8 mouse cellular contexts compared by ENCODE assay signal in the genomic region with DNA sequence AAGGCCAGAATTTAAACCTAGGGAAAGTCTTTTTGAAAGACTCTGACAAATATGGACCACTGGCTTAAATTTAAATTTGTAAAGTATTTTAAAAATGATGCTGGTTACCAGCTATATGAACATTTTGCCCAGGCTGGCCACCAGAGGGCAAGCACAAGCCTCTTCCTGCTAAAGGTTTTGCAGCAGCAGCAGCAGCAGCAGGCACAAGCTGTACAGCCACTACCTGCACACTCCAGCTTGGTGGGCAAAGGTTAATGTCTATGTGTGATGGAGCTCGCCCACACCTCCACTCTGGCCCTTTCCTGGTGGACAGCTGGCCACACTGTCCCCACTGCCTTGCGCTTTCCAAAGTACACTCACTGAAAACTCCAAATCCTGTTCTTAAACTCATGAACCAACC. TPM values are rescaled to one million over a fixed set of nuclear protein-coding genes. Genes with fewer than 3 reads are reported as not detected.
DNase-seq lines count a peak whose midpoint lies in the region; ATAC-seq and TF ChIP-seq lines count a peak whose summit lies in the region.

No protein-coding gene starts in this region.

- H3K4me3 ChIP-seq in forebrain, embryonic 11.5 days (ENCODE audit: low read depth, low read length): no peak overlapping the region
- no peak overlapping the region for H3K4me3 ChIP-seq in forebrain, embryonic 10.5 days
- no peak overlapping the region for H3K4me3 ChIP-seq in CH12.LX (replicated peaks in 1 of 3; ENCODE audit: low read depth in 2 of 3, low read length in 2 of 3, poor library complexity in 1 of 3)
- H3K4me3 ChIP-seq in forebrain, embryonic 12.5 days (replicated peaks): no peak overlapping the region
- H3K4me3 ChIP-seq in midbrain, embryonic 13.5 days (replicated peaks): no peak overlapping the region

- TF ChIP-seq POLR2A in CH12.LX (IDR thresholded peaks at IDR 0.05; ENCODE audit: low read depth, low read length): no peak

- H3K4me2 ChIP-seq in forebrain, embryonic 11.5 days (ENCODE audit: low read depth, low read length, severe bottlenecking): no peak overlapping the region
- no peak overlapping the region for H3K4me2 ChIP-seq in CH12.LX (ENCODE audit: insufficient read depth, low read depth, poor library complexity, severe bottlenecking)
- H3K4me2 ChIP-seq in forebrain, embryonic 12.5 days: no peak overlapping the region
- no peak overlapping the region for H3K4me2 ChIP-seq in midbrain, embryonic 13.5 days (replicated peaks)

- WGBS in forebrain, embryonic 11.5 days: 82% methylated on average over 2 of the region's 2 CpGs
- 90% methylated on average over 2 of the region's 2 CpGs for WGBS in forebrain, embryonic 10.5 days
- 82% methylated on average over 2 of the region's 2 CpGs for WGBS in forebrain, embryonic 12.5 days
- WGBS in midbrain, embryonic 13.5 days: 84% methylated on average over 2 of the region's 2 CpGs

- H3K27ac ChIP-seq in forebrain, embryonic 11.5 days (ENCODE audit: low read depth, low read length): no peak overlapping the region
- no peak overlapping the region for H3K27ac ChIP-seq in forebrain, embryonic 10.5 days
- H3K27ac ChIP-seq in CH12.LX (ENCODE audit: insufficient read depth, low read depth): no peak overlapping the region
- no peak overlapping the region for H3K27ac ChIP-seq in forebrain, embryonic 12.5 days
- H3K27ac ChIP-seq in midbrain, embryonic 13.5 days: no peak overlapping the region

- dilution Hi-C loops in CH12.LX (cut with MboI; ENCODE audit: extremely low pct_ligation_motif_present, extremely low pct_unique_long_range_greater_than_20kb, low sequenced_read_pairs): no loop called here

- in situ Hi-C loops in CH12.LX (cut with MboI; ENCODE audit: low pct_ligation_motif_present, low pct_unique_long_range_greater_than_20kb, low sequenced_read_pairs): no loop called here

- H3K79me2 ChIP-seq in CH12.LX (replicated peaks; ENCODE audit: control insufficient read depth, extremely low read depth, insufficient read depth, poor library complexity, severe bottlenecking): no peaks in the 10 kb centered on the region

- H3K36me3 ChIP-seq in forebrain, embryonic 11.5 days (ENCODE audit: control insufficient read depth, insufficient read depth, low read length): no peaks in the 10 kb centered on the region; the same call in 1 of the 2 replicates
- peaks cover 98% of the 10 kb centered on the region for H3K36me3 ChIP-seq in forebrain, embryonic 10.5 days (replicated peaks)
- H3K36me3 ChIP-seq in CH12.LX (replicated peaks in 1 of 2; ENCODE audit: control insufficient read depth in 1 of 2, insufficient read depth in 1 of 2, low read length in 1 of 2): peaks cover 76 to 98% of the 10 kb centered on the region in 2 experiments
- peaks cover 86% of the 10 kb centered on the region for H3K36me3 ChIP-seq in forebrain, embryonic 12.5 days (replicated peaks)
- H3K36me3 ChIP-seq in midbrain, embryonic 13.5 days: peaks cover 70% of the 10 kb centered on the region

- TF ChIP-seq CTCF in CH12.LX (conservative IDR thresholded peaks at IDR 0.05 in 1 of 2, IDR thresholded peaks at IDR 0.05 in 1 of 2; ENCODE audit: low read depth in 2 of 2, low read length in 2 of 2): peak in 1 of 2 experiments; percentile 71; a peak in 3 of 4 replicates

- H3K9ac ChIP-seq in forebrain, embryonic 11.5 days (ENCODE audit: low read length): no peak overlapping the region
- H3K9ac ChIP-seq in CH12.LX (ENCODE audit: insufficient read depth, low read depth): no peak overlapping the region
- no peak overlapping the region for H3K9ac ChIP-seq in forebrain, embryonic 12.5 days
- no peak overlapping the region for H3K9ac ChIP-seq in midbrain, embryonic 13.5 days (replicated peaks)

- peak; percentile 64 for DNase-seq in forebrain, embryonic 11.5 days (ENCODE audit: low spot score)
- no peak for DNase-seq in forebrain, embryonic 10.5 days (ENCODE audit: extremely low spot score, low spot score)
- DNase-seq in CH12.LX (ENCODE audit: extremely low read depth): peak; percentile 50
- peak; percentile 52 to 77 for DNase-seq in kidney, postnatal 25 days
- no peak for DNase-seq in spleen, postnatal 14 days (ENCODE audit: low spot score in 2 of 2)
- no peak for DNase-seq in frontal cortex, postnatal 36 days (ENCODE audit: low spot score in 2 of 2)

- no peaks in the 10 kb centered on the region for H3K9me3 ChIP-seq in forebrain, embryonic 11.5 days (ENCODE audit: control insufficient read depth, low read length)
- H3K9me3 ChIP-seq in forebrain, embryonic 10.5 days: no peaks in the 10 kb centered on the region
- H3K9me3 ChIP-seq in CH12.LX (replicated peaks; ENCODE audit: low read length): peaks cover 9% of the 10 kb centered on the region
- H3K9me3 ChIP-seq in forebrain, embryonic 12.5 days: no peaks in the 10 kb centered on the region
- no peaks in the 10 kb centered on the region for H3K9me3 ChIP-seq in midbrain, embryonic 13.5 days

- H3K27me3 ChIP-seq in forebrain, embryonic 11.5 days (ENCODE audit: control insufficient read depth, insufficient read depth, low read length): no peaks in the 10 kb centered on the region
- no peaks in the 10 kb centered on the region for H3K27me3 ChIP-seq in forebrain, embryonic 10.5 days (ENCODE audit: poor library complexity, severe bottlenecking)
- no peaks in the 10 kb centered on the region for H3K27me3 ChIP-seq in CH12.LX (replicated peaks)
- no peaks in the 10 kb centered on the region for H3K27me3 ChIP-seq in forebrain, embryonic 12.5 days
- H3K27me3 ChIP-seq in midbrain, embryonic 13.5 days: no peaks in the 10 kb centered on the region

- peak; percentile 51 for TF ChIP-seq RAD21 in CH12.LX (IDR thresholded peaks at IDR 0.05; ENCODE audit: low read depth, low read length)

- peak; percentile 61; the same call in 1 of the 2 replicates for ATAC-seq in forebrain, embryonic 11.5 days (replicated peaks; ENCODE audit: low FRiP score)
- peak; percentile 51; the same call in 1 of the 2 replicates for ATAC-seq in forebrain, embryonic 12.5 days (ENCODE audit: low FRiP score)
- ATAC-seq in midbrain, embryonic 13.5 days: peak; percentile 78; the same call in 1 of the 2 replicates

- no peak for TF ChIP-seq EP300 in CH12.LX (IDR thresholded peaks at IDR 0.05; ENCODE audit: low read length)

- H3K4me1 ChIP-seq in forebrain, embryonic 11.5 days (replicated peaks; ENCODE audit: control insufficient read depth, insufficient read depth, low read length): no peaks in the 10 kb centered on the region
- no peaks in the 10 kb centered on the region for H3K4me1 ChIP-seq in forebrain, embryonic 10.5 days
- H3K4me1 ChIP-seq in CH12.LX (ENCODE audit: control insufficient read depth in 1 of 2, insufficient read depth in 2 of 2): peaks cover 0 to 3% of the 10 kb centered on the region in 2 experiments; a peak in 1 of 4 replicates
- H3K4me1 ChIP-seq in forebrain, embryonic 12.5 days: no peaks in the 10 kb centered on the region
- no peaks in the 10 kb centered on the region for H3K4me1 ChIP-seq in midbrain, embryonic 13.5 days (replicated peaks)

TF ChIP-seq in CH12.LX, 34 proteins besides CTCF, POLR2A, EP300 and RAD21:
- TF ChIP-seq IRF4 (IDR thresholded peaks at IDR 0.05; ENCODE audit: low read depth, low read length) (no peak), ELF1 (IDR thresholded peaks at IDR 0.05; ENCODE audit: low read depth, low read length) (0 out of 2 replicates have a peak, but pooled peaks have one; percentile 22), SMC3 (IDR thresholded peaks at IDR 0.05; ENCODE audit: low read depth, low read length) (peak; percentile 70), RCOR1 (conservative IDR thresholded peaks at IDR 0.05; ENCODE audit: low read depth, low read length) (no peak)

RNA-seq across cellular contexts. Expression of gene Adh5, which starts 20.2 kb away (rescaled TPM):
- 263 and 266 TPM in 2 replicates for polyA plus RNA-seq in forebrain, embryonic 11.5 days (2014; fragmentation: Nextera tagmentation; extraction: Ambion mirVana)
- 276 and 281 TPM in 2 replicates for polyA plus RNA-seq in forebrain, embryonic 10.5 days (2016; fragmentation: Nextera tagmentation; extraction: Ambion mirVana)
- total RNA-seq in CH12.LX (2012; rRNA removed): 384 TPM in 2 replicates
- 468 and 489 TPM in 2 replicates for total RNA-seq in CH12.LX (2014; rRNA removed)
- polyA plus RNA-seq in CH12.LX (2012; ENCODE audit: insufficient read length, low read depth): 487 and 508 TPM in 2 replicates
- polyA plus RNA-seq in forebrain, embryonic 12.5 days (2016; fragmentation: Nextera tagmentation; extraction: Ambion mirVana): 248 and 263 TPM in 2 replicates
- polyA plus RNA-seq in midbrain, embryonic 13.5 days (2015; fragmentation: Nextera tagmentation; extraction: Ambion mirVana): 243 and 250 TPM in 2 replicates

RNA-seq across cellular contexts. Expression of gene Metap1, which starts 26.2 kb away (rescaled TPM):
- 47.9 and 51.0 TPM in 2 replicates for polyA plus RNA-seq in forebrain, embryonic 11.5 days (2014; fragmentation: Nextera tagmentation; extraction: Ambion mirVana)
- 45.2 and 45.9 TPM in 2 replicates for polyA plus RNA-seq in forebrain, embryonic 10.5 days (2016; fragmentation: Nextera tagmentation; extraction: Ambion mirVana)
- total RNA-seq in CH12.LX (2012; rRNA removed): 77.9 and 97.6 TPM in 2 replicates
- 163 and 183 TPM in 2 replicates for total RNA-seq in CH12.LX (2014; rRNA removed)
- 143 and 154 TPM in 2 replicates for polyA plus RNA-seq in CH12.LX (2012; ENCODE audit: insufficient read length, low read depth)
- 43.8 and 47.0 TPM in 2 replicates for polyA plus RNA-seq in forebrain, embryonic 12.5 days (2016; fragmentation: Nextera tagmentation; extraction: Ambion mirVana)
- 43.4 and 46.6 TPM in 2 replicates for polyA plus RNA-seq in midbrain, embryonic 13.5 days (2015; fragmentation: Nextera tagmentation; extraction: Ambion mirVana)

RNA-seq across cellular contexts. Expression of gene Adh4, which starts 47.9 kb away (rescaled TPM):
- polyA plus RNA-seq in forebrain, embryonic 11.5 days (2014; fragmentation: Nextera tagmentation; extraction: Ambion mirVana): not detected in 2 replicates
- polyA plus RNA-seq in forebrain, embryonic 10.5 days (2016; fragmentation: Nextera tagmentation; extraction: Ambion mirVana): not detected in 2 replicates
- total RNA-seq in CH12.LX (2012; rRNA removed) (0.21 and 0.25 TPM in 2 replicates), CH12.LX (2014; rRNA removed) (not detected in 2 replicates)
- not detected in 2 replicates for polyA plus RNA-seq in CH12.LX (2012; ENCODE audit: insufficient read length, low read depth)
- polyA plus RNA-seq in forebrain, embryonic 12.5 days (2016; fragmentation: Nextera tagmentation; extraction: Ambion mirVana): not detected in 2 replicates
- not detected in 2 replicates for polyA plus RNA-seq in midbrain, embryonic 13.5 days (2015; fragmentation: Nextera tagmentation; extraction: Ambion mirVana)

Comparison
In these comparisons a context has a peak if more than half of its experiments do, and no peak if none do; other contexts are left out.
1. DNase-seq: peak in forebrain, embryonic 11.5 days (single experiment), CH12.LX (single experiment) and kidney, postnatal 25 days (2 of 2); none in forebrain, embryonic 10.5 days (single experiment), spleen, postnatal 14 days (0 of 2) and frontal cortex, postnatal 36 days (0 of 2).
2. Peak in every context shown above with its lines, with median percentiles within 50 percentile points of each other: ATAC-seq.